2 mouse cellular contexts compared by ENCODE assay signal in the genomic region with DNA sequence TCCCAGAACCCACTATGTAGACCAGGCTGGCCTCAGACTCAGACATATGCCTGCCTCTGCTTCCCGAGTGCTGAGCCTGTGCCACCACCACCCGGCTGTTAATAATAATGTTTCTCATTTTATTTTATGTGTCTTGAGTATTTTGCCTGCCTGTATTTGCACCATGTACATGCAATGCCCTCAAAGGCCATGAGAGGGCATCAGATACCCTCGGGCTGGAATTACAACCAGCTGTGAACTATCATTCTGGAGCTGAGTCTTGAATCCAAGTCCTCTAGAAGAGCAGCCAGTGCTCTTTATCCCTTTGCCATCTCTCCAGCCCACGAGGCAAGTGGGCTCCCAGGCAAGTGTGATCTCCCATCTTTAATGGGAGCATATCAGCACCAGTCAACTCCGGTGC.
A peak's percentile ranks its signal among the peaks of the same experiment; 100 is the strongest.
TF ChIP-seq lines count a peak whose summit lies in the region.

No protein-coding gene starts in this region.

TF ChIP-seq in C2C12, 6 proteins besides CTCF, POLR2A, EP300 and RAD21:
- TF ChIP-seq MYOG (IDR thresholded peaks at IDR 0.05; ENCODE audit: control insufficient read depth, extremely low read depth, insufficient read length) (no peak), USF1 (IDR thresholded peaks at IDR 0.05; ENCODE audit: low read depth) (no peak), MYOD1 (IDR thresholded peaks at IDR 0.05; ENCODE audit: control insufficient read depth, insufficient read length, low read depth) (no peak)

TF ChIP-seq in MEL, 35 proteins besides CTCF, POLR2A, EP300 and RAD21:
- TF ChIP-seq TBP (IDR thresholded peaks at IDR 0.05; ENCODE audit: low read depth, low read length) (0 out of 2 replicates have a peak, but pooled peaks have one; percentile 23), RCOR1 (IDR thresholded peaks at IDR 0.05; ENCODE audit: low read depth, low read length) (0 out of 2 replicates have a peak, but pooled peaks have one; percentile 34), ZKSCAN1 (IDR thresholded peaks at IDR 0.05; ENCODE audit: low read depth, low read length) (no peak), SMC3 (IDR thresholded peaks at IDR 0.05; ENCODE audit: low read depth, low read length) (peak; percentile 85), MYB (IDR thresholded peaks at IDR 0.05; ENCODE audit: low read depth, low read length) (no peak), BHLHE40 (IDR thresholded peaks at IDR 0.05; ENCODE audit: borderline replicate concordance, low read depth, low read length) (no peak), USF2 (IDR thresholded peaks at IDR 0.05; ENCODE audit: borderline replicate concordance in 1 of 2, insufficient read depth in 1 of 2, low read depth in 1 of 2, low read length in 2 of 2) (no peak), MAFK (IDR thresholded peaks at IDR 0.05; ENCODE audit: borderline replicate concordance, low read depth, low read length) (no peak), NRF1 (IDR thresholded peaks at IDR 0.05; ENCODE audit: insufficient read depth, low read depth, low read length, poor library complexity, severe bottlenecking) (no peak), USF1 (IDR thresholded peaks at IDR 0.05; ENCODE audit: low read depth, low read length) (no peak), HCFC1 (IDR thresholded peaks at IDR 0.05; ENCODE audit: low read depth, low read length) (peak; percentile 41; the same call in 1 of the 2 replicates), KAT2A (conservative IDR thresholded peaks at IDR 0.05; ENCODE audit: low read depth, low read length) (no peak), GABPA (IDR thresholded peaks at IDR 0.05; ENCODE audit: low read depth, low read length) (no peak), MAX (IDR thresholded peaks at IDR 0.05; ENCODE audit: low read length) (peak; percentile 49; the same call in 1 of the 2 replicates), MXI1 (IDR thresholded peaks at IDR 0.05; ENCODE audit: low read depth, low read length) (0 out of 2 replicates have a peak, but pooled peaks have one; percentile 15), POLR2AphosphoS5 (IDR thresholded peaks at IDR 0.05; ENCODE audit: borderline replicate concordance, low read depth, low read length) (no peak), ZMIZ1 (IDR thresholded peaks at IDR 0.05; ENCODE audit: low read depth, low read length) (no peak), JUND (IDR thresholded peaks at IDR 0.05; ENCODE audit: low read depth, low read length) (0 out of 2 replicates have a peak, but pooled peaks have one; percentile 31), E2F4 (IDR thresholded peaks at IDR 0.05; ENCODE audit: borderline replicate concordance, low read depth, low read length) (no peak), MEF2A (IDR thresholded peaks at IDR 0.05; ENCODE audit: extremely low read depth, insufficient replicate concordance, low read depth, low read length, poor library complexity, severe bottlenecking) (no peak), ELF1 (IDR thresholded peaks at IDR 0.05; ENCODE audit: low read depth, low read length) (no peak), SIN3A (IDR thresholded peaks at IDR 0.05; ENCODE audit: low read length) (peak; percentile 72), ZNF384 (IDR thresholded peaks at IDR 0.05; ENCODE audit: low read depth, low read length) (peak; percentile 71), ZC3H11A (IDR thresholded peaks at IDR 0.05; ENCODE audit: low read depth, low read length) (peak; percentile 82), ETS1 (IDR thresholded peaks at IDR 0.05; ENCODE audit: low read depth, low read length) (0 out of 2 replicates have a peak, but pooled peaks have one; percentile 22), TAL1 (IDR thresholded peaks at IDR 0.05; ENCODE audit: low read length) (no peak), MYC (IDR thresholded peaks at IDR 0.05; ENCODE audit: low read depth, low read length) (no peak), TCF12 (IDR thresholded peaks at IDR 0.05; ENCODE audit: low read depth, low read length) (0 out of 2 replicates have a peak, but pooled peaks have one; percentile 17), NELFE (IDR thresholded peaks at IDR 0.05; ENCODE audit: low read depth, low read length) (no peak), CHD2 (IDR thresholded peaks at IDR 0.05; ENCODE audit: low read length) (no peak), GATA1 (IDR thresholded peaks at IDR 0.05; ENCODE audit: low read depth, low read length) (no peak), CHD1 (IDR thresholded peaks at IDR 0.05; ENCODE audit: low read depth, low read length) (no peak), POLR2AphosphoS2 (IDR thresholded peaks at IDR 0.05; ENCODE audit: low read length) (no peak), MAZ (IDR thresholded peaks at IDR 0.05; ENCODE audit: low read depth, low read length) (no peak), UBTF (IDR thresholded peaks at IDR 0.05; ENCODE audit: borderline replicate concordance, insufficient read depth, low read depth, low read length) (no peak)
